Mouse (Mus musculus) heart, adult 2 months (tissue): ENCODE measurements at regions not wholly inside any gene's neighbourhood (a gene's known extent, or its start where the extent isn't known, plus 50 kb on each side); places are given as distances from the start of the nearest gene placed in this dataset.
"Not testable (repeated sequence)": the region's sequence is repeated elsewhere in the genome, so short reads cannot be mapped to it uniquely, and the experiment has no call there.

Experiments
- DNase-seq, 2 experiments: peaks; one replicate each; pipeline ENCODE4 v3.0.0; 2021
- H3K27ac ChIP-seq: fragments of 200-600 bp; 2 replicates; pipeline ENCODE4 v1.8.1; 2022
- H3K27me3 ChIP-seq: fragments of 200-500 bp; 2 replicates; pipeline ENCODE4 v1.6.1; 2012; ENCODE audit warnings: mild to moderate bottlenecking, low read length, inconsistent platforms, mixed read lengths; ENCODE audit not compliant: control insufficient read depth, insufficient read depth
- H3K36me3 ChIP-seq: fragments of 200-500 bp; 2 replicates; pipeline ENCODE4 v1.6.1; 2012; ENCODE audit warnings: low read length, inconsistent platforms; ENCODE audit not compliant: control insufficient read depth, insufficient read depth
- H3K4me1 ChIP-seq: fragments of 200-500 bp; 2 replicates; pipeline ENCODE4 v1.6.1; 2011; ENCODE audit warnings: low read length; ENCODE audit not compliant: control insufficient read depth, insufficient read depth
- H3K4me3 ChIP-seq: fragments of 200-600 bp; 2 replicates; pipeline ENCODE4 v1.8.1; 2022
- H3K79me2 ChIP-seq: fragments of 200-500 bp; replicated peaks from 2 replicates; pipeline ENCODE4 v1.6.1; 2012; ENCODE audit warnings: mild to moderate bottlenecking, inconsistent platforms, low read length, moderate library complexity, mixed read lengths; ENCODE audit not compliant: control insufficient read depth, insufficient read depth
- H3K9ac ChIP-seq: fragments of 200-500 bp; 2 replicates; pipeline ENCODE4 v1.6.1; 2012; ENCODE audit warnings: low read depth, mild to moderate bottlenecking, control low read depth, inconsistent platforms, low read length, mixed read lengths
- CTCF ChIP-seq: fragments of 200-600 bp; IDR thresholded peaks from 2 replicates; pipeline ENCODE4 v1.8.1; 2022; ENCODE audit warnings: antibody characterized with exemption, mild to moderate bottlenecking, moderate library complexity
- EP300 ChIP-seq: fragments of 200-500 bp; IDR thresholded peaks from 2 replicates; pipeline ENCODE4 v1.6.1; 2011; ENCODE audit warnings: low read depth, low read length, control low read depth; ENCODE audit not compliant: insufficient read depth
- POLR2A ChIP-seq: fragments of 200-500 bp; IDR thresholded peaks from 2 replicates; pipeline ENCODE4 v1.6.1; 2011; ENCODE audit warnings: mild to moderate bottlenecking, low read depth, low read length, control low read depth; ENCODE audit not compliant: insufficient read depth
- WGBS: fragments of 180-500 bp; shearing (Covaris S2); methylation state at CpG from one replicate; pipeline ENCODE4 v1.1.7; 2018; 5-methylcytosine and 5-hydroxymethylcytosine counted together
- intact Hi-C: fragments of 180-260 bp; cut with DNase I; formaldehyde crosslinking; loops from one replicate; pipeline ENCODE4 v1.15.1; 2025

GRCm38 (mm10) chr11:23079936-23080794, 72.8 kb downstream of the Fam161a start:
- WGBS = 77% methylated on average over 3 of the region's 3 CpGs
- no peaks in the 10 kb centered on the region for H3K79me2 ChIP-seq
- no peaks in the 10 kb centered on the region for H3K27me3 ChIP-seq
- no peak overlapping the region for H3K4me3 ChIP-seq
- H3K36me3 ChIP-seq = no peaks in the 10 kb centered on the region
- intact Hi-C loops = no loop called here
- H3K4me1 ChIP-seq = no peaks in the 10 kb centered on the region
- H3K27ac ChIP-seq = no peak overlapping the region
- DNase-seq = no peak
- TF ChIP-seq POLR2A (no peak), EP300 (no peak), CTCF (no peak)
- no peak overlapping the region for H3K9ac ChIP-seq

GRCm38 (mm10) chr11:23081616-23082015, 74.3 kb downstream of the Fam161a start:
- Histone ChIP-seq H3K9ac (no peak overlapping the region), H3K4me3 (no peak overlapping the region), H3K79me2 (no peaks in the 10 kb centered on the region), H3K36me3 (no peaks in the 10 kb centered on the region), H3K4me1 (no peaks in the 10 kb centered on the region), H3K27me3 (no peaks in the 10 kb centered on the region), H3K27ac (no peak overlapping the region)
- WGBS = 70% methylated on average over 4 of the region's 4 CpGs
- TF ChIP-seq EP300 (no peak), CTCF (no peak), POLR2A (no peak)
- no peak for DNase-seq
- intact Hi-C loops = no loop called here

GRCm38 (mm10) chr11:23083811-23084210, 76.5 kb downstream of the Fam161a start:
- WGBS = 58% methylated on average over 2 of the region's 2 CpGs
- H3K4me3 ChIP-seq, H3K36me3 ChIP-seq: not testable (repeated sequence)

GRCm38 (mm10) chr11:23095287-23095686, 88.0 kb downstream of the Fam161a start:
- Histone ChIP-seq H3K9ac (no peak overlapping the region), H3K4me3 (no peak overlapping the region), H3K27ac (no peak overlapping the region), H3K27me3 (no peaks in the 10 kb centered on the region), H3K79me2 (no peaks in the 10 kb centered on the region), H3K4me1 (no peaks in the 10 kb centered on the region), H3K36me3 (no peaks in the 10 kb centered on the region)
- TF ChIP-seq EP300 = no peak
- TF ChIP-seq CTCF = no peak
- no peak for TF ChIP-seq POLR2A
- WGBS = 82% methylated on average over 5 of the region's 5 CpGs
- intact Hi-C loops = no loop called here
- no peak for DNase-seq

More at GRCm38 (mm10) chr11:23083811-23084210, 76.5 kb downstream of the Fam161a start:
- intact Hi-C loops, DNase-seq, H3K4me1 ChIP-seq, H3K9ac ChIP-seq, H3K79me2 ChIP-seq, H3K27me3 ChIP-seq, H3K27ac ChIP-seq: not testable (repeated sequence)

- 38% methylated on average over 1 of the region's 1 CpGs for WGBS
These were observed 88.4 kb downstream of the Fam161a start for GRCm38 (mm10) chr11:23095723-23096122.

GRCm38 (mm10) chr11:23096451-23097222, 89.3 kb downstream of the Fam161a start:
- Histone ChIP-seq H3K4me3 (no peak overlapping the region), H3K36me3 (no peaks in the 10 kb centered on the region), H3K9ac (no peak overlapping the region), H3K27ac (no peak overlapping the region), H3K27me3 (no peaks in the 10 kb centered on the region), H3K79me2 (no peaks in the 10 kb centered on the region), H3K4me1 (no peaks in the 10 kb centered on the region)
- DNase-seq = no peak
- intact Hi-C loops = no loop called here
- 50% methylated on average over 2 of the region's 2 CpGs for WGBS
- TF ChIP-seq CTCF (no peak), POLR2A (no peak), EP300 (no peak)

More at GRCm38 (mm10) chr11:23095723-23096122, 88.4 kb downstream of the Fam161a start:
- H3K4me3 ChIP-seq, DNase-seq, H3K79me2 ChIP-seq, intact Hi-C loops, H3K9ac ChIP-seq, H3K4me1 ChIP-seq, H3K27me3 ChIP-seq, H3K36me3 ChIP-seq, H3K27ac ChIP-seq: not testable (repeated sequence)
